Mouse (Mus musculus) forebrain, postnatal 0 days (tissue): ENCODE results near the gene Igfn1. TPM values are rescaled to one million over a fixed set of nuclear protein-coding genes. Genes with fewer than 3 reads are reported as not detected.
A peak's percentile ranks its signal among the peaks of the same experiment; 100 is the strongest.

ENCODE experiments used
- ATAC-seq: fragments of 200-750 bp; cut with Nextera tagmentation; 2 replicates; pipeline ENCODE4 v1.8.0; 2017; ENCODE audit warnings: mild to moderate bottlenecking, moderate library complexity
- DNase-seq: peaks from one replicate; pipeline ENCODE4 v3.0.0-alpha.2; 2015
- H3K27ac ChIP-seq: fragments of 300-500 bp; sonication (generic); 2 replicates; pipeline ENCODE4 v1.5.1; 2014; ENCODE audit warnings: low read depth, mild to moderate bottlenecking, antibody characterized with exemption, low read length, moderate library complexity, mixed read lengths
- H3K27me3 ChIP-seq: fragments of 300-500 bp; sonication (generic); 2 replicates; pipeline ENCODE4 v1.6.1; 2014; ENCODE audit warnings: mild to moderate bottlenecking, low read length, mixed read lengths; ENCODE audit not compliant: insufficient read depth
- H3K36me3 ChIP-seq: fragments of 300-500 bp; sonication (generic); 2 replicates; pipeline ENCODE4 v1.6.1; 2014; ENCODE audit warnings: mild to moderate bottlenecking, moderate library complexity; ENCODE audit not compliant: insufficient read depth
- H3K4me1 ChIP-seq: fragments of 300-500 bp; sonication (generic); 2 replicates; pipeline ENCODE4 v1.6.1; 2014; ENCODE audit warnings: antibody characterized with exemption; ENCODE audit not compliant: insufficient read depth
- H3K4me2 ChIP-seq: fragments of 300-500 bp; sonication (generic); 2 replicates; pipeline ENCODE4 v1.6.1; 2014; ENCODE audit warnings: low read depth, mild to moderate bottlenecking, moderate library complexity
- H3K4me3 ChIP-seq: fragments of 300-500 bp; sonication (generic); 2 replicates; pipeline ENCODE4 v1.5.1; 2014; ENCODE audit warnings: low read depth, low read length, mixed read lengths
- H3K9ac ChIP-seq: fragments of 300-500 bp; sonication (generic); 2 replicates; pipeline ENCODE4 v1.6.1; 2014; ENCODE audit warnings: mild to moderate bottlenecking
- H3K9me3 ChIP-seq: fragments of 300-500 bp; sonication (generic); 2 replicates; pipeline ENCODE4 v1.6.1; 2016; ENCODE audit warnings: low read length
- CTCF ChIP-seq: sonication (generic); IDR thresholded peaks from 2 replicates; pipeline ENCODE4 v1.5.1; 2016; ENCODE audit warnings: antibody characterized with exemption, control low read depth, low read depth
- WGBS: fragments of 180-500 bp; shearing (Covaris S2); extraction: QIAGEN DNeasy Blood & Tissue Kit; methylation state at CpG from one replicate; pipeline ENCODE4 v1.1.7; 2014; 5-methylcytosine and 5-hydroxymethylcytosine counted together
- polyA plus RNA-seq: library from polyadenylated mRNA; unstranded; fragments of >200 nt; fragmentation: Nextera tagmentation; extraction: Ambion mirVana; gene quantifications from 2 replicates; pipeline ENCODE4 v1.2.1, GENCODE M21; 2015
- total RNA-seq: library from RNA; depleted of rRNA; stranded (reverse); fragments of >200 nt; gene quantifications from 2 replicates; pipeline ENCODE4 v1.2.3, GENCODE M21; 2014

The Igfn1 gene
- total and polyA plus RNA-seq, 2 experiments from 2014 or later, result not detected

- Histone ChIP-seq H3K9ac (no peak overlapping the region), H3K36me3 (no peaks in the 10 kb centered on the region), H3K9me3 (no peaks in the 10 kb centered on the region), H3K4me3 (no peak overlapping the region), H3K4me2 (no peak overlapping the region), H3K4me1 (no peaks in the 10 kb centered on the region), H3K27me3 (no peaks in the 10 kb centered on the region), H3K27ac (no peak overlapping the region)
- ATAC-seq (no peak), DNase-seq (no peak)
- 65% methylated on average over 2 of the region's 2 CpGs for WGBS
- TF ChIP-seq CTCF, result no peak
Observed at GRCm38 (mm10) chr1:135948871-135949270, 57.3 kb downstream of the Igfn1 start.

DNA sequence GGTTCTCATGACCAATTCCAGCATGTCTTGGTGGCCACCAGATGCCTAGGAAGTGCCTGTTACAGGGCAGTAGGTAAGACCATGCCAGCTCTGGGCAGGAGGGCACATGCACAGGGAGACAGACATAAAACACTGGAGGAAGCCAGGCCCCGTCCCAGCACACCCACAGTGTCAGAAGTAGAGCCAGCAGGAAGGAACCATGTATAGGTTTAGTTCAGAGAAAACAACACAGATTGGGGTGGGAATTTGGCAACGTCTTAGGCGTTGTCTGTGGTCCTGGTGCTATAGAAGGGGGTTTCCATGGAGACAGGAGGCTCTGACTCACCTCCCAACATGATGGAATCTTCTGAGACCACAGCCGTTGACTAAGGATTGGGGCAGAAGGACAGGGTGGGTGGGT lies 59.9 kb downstream of the Igfn1 start:
- Histone ChIP-seq H3K9me3 (no peaks in the 10 kb centered on the region), H3K4me2 (no peak overlapping the region), H3K9ac (no peak overlapping the region), H3K27me3 (no peaks in the 10 kb centered on the region), H3K27ac (no peak overlapping the region), H3K4me3 (no peak overlapping the region), H3K36me3 (no peaks in the 10 kb centered on the region), H3K4me1 (no peaks in the 10 kb centered on the region)
- ATAC-seq (peak; percentile 39), DNase-seq (peak; percentile 36)
- WGBS, result 35% methylated on average over 4 of the region's 4 CpGs
- no peak for TF ChIP-seq CTCF

DNA sequence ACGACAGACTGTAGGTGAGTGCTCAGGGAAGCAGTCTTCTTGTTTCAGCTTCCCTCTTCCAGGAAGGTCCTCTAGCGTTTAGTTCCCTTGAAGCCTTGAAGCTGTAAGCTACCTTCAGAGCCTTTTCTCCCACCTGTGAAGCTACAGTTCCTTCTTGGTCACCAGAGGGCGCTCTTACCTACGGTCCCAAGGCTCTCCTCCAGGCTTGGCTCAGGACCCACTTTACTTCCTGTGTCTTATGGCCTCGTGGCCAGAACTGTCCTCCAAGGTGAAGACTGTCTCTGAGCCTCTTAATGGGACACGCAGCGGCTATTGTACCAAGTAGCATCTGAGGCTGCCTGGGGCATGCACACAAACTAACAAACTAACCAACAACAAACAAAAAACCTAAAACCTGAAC lies 60.4 kb downstream of the Igfn1 start:
- Histone ChIP-seq H3K9ac (no peak overlapping the region), H3K9me3 (no peaks in the 10 kb centered on the region), H3K27ac (no peak overlapping the region), H3K4me2 (no peak overlapping the region), H3K4me3 (no peak overlapping the region), H3K36me3 (no peaks in the 10 kb centered on the region), H3K27me3 (no peaks in the 10 kb centered on the region), H3K4me1 (no peaks in the 10 kb centered on the region)
- 11% methylated on average over 7 of the region's 7 CpGs for WGBS
- ATAC-seq, result peak; percentile 5; the same call in 1 of the 2 replicates
- DNase-seq, result peak; percentile 66
- TF ChIP-seq CTCF, result peak; percentile 74

DNA sequence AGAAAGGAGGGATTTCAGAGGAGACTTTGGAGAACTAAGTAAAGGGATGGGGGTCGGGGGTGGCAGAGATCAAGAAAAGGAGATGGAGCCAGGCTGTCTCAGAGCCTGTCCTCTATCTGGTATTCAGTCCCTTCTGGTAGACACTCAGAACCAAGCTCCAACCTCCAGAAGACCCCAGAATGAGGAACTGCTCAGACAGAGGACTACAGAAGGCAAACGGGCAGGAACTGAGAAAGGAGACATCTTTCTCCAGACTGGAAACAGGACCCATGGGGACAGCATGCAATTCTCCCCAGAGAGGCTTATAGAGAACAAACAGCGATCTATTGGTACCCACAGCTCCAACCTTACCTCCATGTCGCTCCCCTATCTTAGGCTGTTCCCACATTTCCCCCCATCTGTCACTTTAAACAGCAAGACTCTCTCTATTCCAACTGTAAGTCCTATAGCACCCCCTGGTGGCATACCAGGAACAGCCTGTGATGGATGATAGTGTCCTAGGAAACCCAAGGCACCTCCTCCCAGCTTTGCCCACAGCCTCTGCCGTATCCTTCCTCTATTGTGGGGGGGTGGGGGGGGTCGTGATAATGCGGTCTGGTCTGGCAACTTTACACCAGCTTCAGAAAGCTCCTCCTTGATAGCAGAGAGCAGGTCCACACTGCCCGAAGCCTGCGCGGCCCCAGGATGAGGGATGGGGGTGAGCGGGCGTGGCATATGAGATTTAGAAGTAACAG lies 61.4 kb downstream of the Igfn1 start:
- DNase-seq, result peak; percentile 92
- H3K27me3 ChIP-seq, result no peaks in the 10 kb centered on the region
- no peak overlapping the region for H3K27ac ChIP-seq
- peak; percentile 93 for TF ChIP-seq CTCF
- no peak overlapping the region for H3K9ac ChIP-seq
- WGBS, result 45% methylated on average over 12 of the region's 12 CpGs
- no peak overlapping the region for H3K4me3 ChIP-seq
- ATAC-seq, result peak; percentile 90
- H3K4me1 ChIP-seq, result no peaks in the 10 kb centered on the region
- H3K4me2 ChIP-seq, result 0 out of 2 replicates have a peak overlapping the region, but pooled peaks have one; percentile 26
- H3K9me3 ChIP-seq, result no peaks in the 10 kb centered on the region
- H3K36me3 ChIP-seq, result no peaks in the 10 kb centered on the region

GRCm38 (mm10) chr1:135943713-135944112 lies 62.4 kb downstream of the Igfn1 start:
- Histone ChIP-seq H3K27me3 (no peaks in the 10 kb centered on the region), H3K4me1 (no peaks in the 10 kb centered on the region), H3K4me2 (no peak overlapping the region), H3K9ac (no peak overlapping the region), H3K27ac (no peak overlapping the region), H3K36me3 (no peaks in the 10 kb centered on the region), H3K9me3 (no peaks in the 10 kb centered on the region), H3K4me3 (no peak overlapping the region)
- 100% methylated on average over 2 of the region's 2 CpGs for WGBS
- DNase-seq (no peak), ATAC-seq (no peak)
- TF ChIP-seq CTCF, result no peak

GRCm38 (mm10) chr1:135942116-135942515 lies 64.0 kb downstream of the Igfn1 start:
- no peaks in the 10 kb centered on the region for H3K4me1 ChIP-seq
- no peak for ATAC-seq
- H3K9me3 ChIP-seq, result no peaks in the 10 kb centered on the region
- H3K36me3 ChIP-seq, result no peaks in the 10 kb centered on the region
- no peaks in the 10 kb centered on the region for H3K27me3 ChIP-seq
- no peak overlapping the region for H3K4me2 ChIP-seq
- no peak for DNase-seq
- H3K4me3 ChIP-seq, result no peak overlapping the region
- H3K9ac ChIP-seq, result no peak overlapping the region
- TF ChIP-seq CTCF, result no peak
- 48% methylated on average over 7 of the region's 7 CpGs for WGBS
- no peak overlapping the region for H3K27ac ChIP-seq

GRCm38 (mm10) chr1:135941259-135942006 lies 64.7 kb downstream of the Igfn1 start:
- Histone ChIP-seq H3K9ac (no peak overlapping the region), H3K9me3 (no peaks in the 10 kb centered on the region), H3K4me1 (no peaks in the 10 kb centered on the region), H3K27ac (no peak overlapping the region), H3K4me3 (no peak overlapping the region), H3K4me2 (no peak overlapping the region), H3K36me3 (no peaks in the 10 kb centered on the region), H3K27me3 (no peaks in the 10 kb centered on the region)
- 78% methylated on average over 6 of the region's 6 CpGs for WGBS
- TF ChIP-seq CTCF, result no peak
- no peak for ATAC-seq
- DNase-seq, result no peak
